Mouse (Mus musculus) cerebellum, postnatal 4 days (tissue): ENCODE measurements around the gene Tti1.

Source experiments
- DNase-seq, 2 experiments: peaks; one replicate each; pipeline ENCODE4 v3.0.0; 2022; ENCODE audit warnings: low spot score in 2 of 2, mixed read lengths in 1 of 2

Gene Tti1

GRCm38 (mm10) chr2:158039662-158040061 is 11.4 kb upstream of the Tti1 start:
- no peak for DNase-seq

- no peak for DNase-seq
Measured at GRCm38 (mm10) chr2:158037571-158037970, 9.3 kb upstream of the Tti1 start.

GRCm38 (mm10) chr2:158036953-158037352 is 8.7 kb upstream of the Tti1 start:
- no peak for DNase-seq

- DNase-seq = no peak
Measured at GRCm38 (mm10) chr2:158036408-158036807, 8.2 kb upstream of the Tti1 start.

GRCm38 (mm10) chr2:158035813-158036212 is 7.6 kb upstream of the Tti1 start:
- DNase-seq = no peak

- no peak for DNase-seq
Measured at GRCm38 (mm10) chr2:158030007-158030406, 1.8 kb upstream of the Tti1 start.

GRCm38 (mm10) chr2:158027855-158028353 is 329 bp downstream of the Tti1 start:
- DNase-seq = no peak

GRCm38 (mm10) chr2:158017330-158017729 is 10.9 kb downstream of the Tti1 start:
- no peak for DNase-seq

- no peak for DNase-seq
Measured at GRCm38 (mm10) chr2:158012608-158013007, 15.6 kb downstream of the Tti1 start.

- no peak for DNase-seq
Measured at GRCm38 (mm10) chr2:158009373-158009772, 18.9 kb downstream of the Tti1 start.

- DNase-seq = no peak
Measured at GRCm38 (mm10) chr2:158005641-158006040, 22.6 kb downstream of the Tti1 start.

GRCm38 (mm10) chr2:158004620-158005019 is 23.6 kb downstream of the Tti1 start:
- DNase-seq = no peak

- DNase-seq = peak in 1 of 2 experiments; percentile 36
Measured at GRCm38 (mm10) chr2:157998817-157999216, 29.4 kb downstream of the Tti1 start.

GRCm38 (mm10) chr2:157992501-157992900 is 35.7 kb downstream of the Tti1 start:
- DNase-seq = no peak

- DNase-seq = no peak
Measured at GRCm38 (mm10) chr2:157991026-157991425, 37.2 kb downstream of the Tti1 start.

- DNase-seq = no peak
Measured at GRCm38 (mm10) chr2:157989946-157990345, 38.3 kb downstream of the Tti1 start.

- no peak for DNase-seq
Measured at GRCm38 (mm10) chr2:157988416-157989190, 39.6 kb downstream of the Tti1 start.

GRCm38 (mm10) chr2:157986235-157986634 is 42.0 kb downstream of the Tti1 start:
- no peak for DNase-seq

GRCm38 (mm10) chr2:157985611-157986010 is 42.6 kb downstream of the Tti1 start:
- DNase-seq = no peak

- DNase-seq = no peak
Measured at GRCm38 (mm10) chr2:157983276-157983675, 45.0 kb downstream of the Tti1 start.

GRCm38 (mm10) chr2:157982727-157983126 is 45.5 kb downstream of the Tti1 start:
- no peak for DNase-seq

GRCm38 (mm10) chr2:157979241-157979640 is 49.0 kb downstream of the Tti1 start:
- DNase-seq = no peak

GRCm38 (mm10) chr2:157975595-157975994 is 52.6 kb downstream of the Tti1 start:
- DNase-seq = no peak
